Mouse (Mus musculus): Measurements from ENCODE around the gene Yipf2. TPM values are rescaled to one million over a fixed set of nuclear protein-coding genes. Genes with fewer than 3 reads are reported as not detected.
A peak's percentile ranks its signal among the peaks of the same experiment; 100 is the strongest.
"Not testable (repeated sequence)": the region's sequence is repeated elsewhere in the genome, so short reads cannot be mapped to it uniquely, and the experiment has no call there.

Yipf2 gene
- total and polyA plus RNA-seq, 2 experiments from 2014 or later = 18.4 to 25.5 TPM

DNA sequence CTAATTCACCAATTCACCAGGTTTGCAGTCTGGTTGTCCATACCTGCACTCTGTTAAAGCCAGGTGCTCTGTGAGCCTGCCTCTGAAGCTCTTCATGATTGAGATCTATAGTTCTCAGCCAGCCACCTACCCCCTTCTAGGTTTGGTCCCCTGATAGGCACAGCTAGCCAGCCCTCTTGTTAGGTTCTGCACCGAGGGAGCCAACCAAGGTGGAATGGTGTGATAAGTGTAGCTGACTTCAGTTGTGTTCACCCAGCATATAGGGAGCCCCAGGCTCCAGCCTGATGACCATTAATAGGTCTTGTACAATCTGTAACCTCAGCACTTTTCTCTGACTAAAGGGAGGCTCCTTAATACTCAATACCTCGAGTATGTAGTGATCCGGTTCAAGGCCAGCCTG, 7.6 kb upstream of the Yipf2 start:
- no peaks in the 10 kb centered on the region for H3K9me3 ChIP-seq (ENCODE audit: low read length)
- 83% methylated on average over 3 of the region's 3 CpGs for WGBS
- H3K4me2 ChIP-seq (ENCODE audit: low read depth, low read length) = no peak overlapping the region
- H3K27ac ChIP-seq = no peak overlapping the region
- H3K36me3 ChIP-seq (ENCODE audit: insufficient read depth, low read length) = peaks cover 4% of the 10 kb centered on the region; the same call in 1 of the 2 replicates
- no peak for ATAC-seq
- DNase-seq (ENCODE audit: low spot score) = no peak
- TF ChIP-seq CTCF (IDR thresholded peaks at IDR 0.05; ENCODE audit: low read depth) = no peak
- H3K27me3 ChIP-seq (ENCODE audit: insufficient read depth, low read length) = no peaks in the 10 kb centered on the region
- no peak overlapping the region for H3K4me3 ChIP-seq (ENCODE audit: low read length)
- no peaks in the 10 kb centered on the region for H3K4me1 ChIP-seq (ENCODE audit: insufficient read depth, low read length)
- H3K9ac ChIP-seq (replicated peaks; ENCODE audit: low read length) = no peak overlapping the region

DNA sequence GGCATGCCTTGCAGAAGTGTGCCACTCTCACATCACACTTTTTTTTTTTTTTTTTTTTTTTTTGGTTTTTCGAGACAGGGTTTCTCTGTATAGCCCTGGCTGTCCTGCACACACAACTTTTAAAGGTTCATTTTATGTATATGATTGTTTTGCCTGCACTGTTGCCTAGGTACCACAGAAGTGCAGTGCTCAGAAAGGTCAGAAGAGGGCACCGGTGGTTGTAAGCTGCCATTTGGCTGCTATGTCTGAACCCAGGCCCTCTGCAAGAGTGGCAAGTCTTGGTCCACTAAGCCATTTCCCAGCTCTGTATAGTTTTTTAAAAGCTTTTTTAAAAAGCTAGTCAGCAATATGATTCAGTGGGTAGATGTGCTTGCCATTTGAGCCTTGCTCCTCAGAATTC, 5.6 kb upstream of the Yipf2 start:
- H3K27me3 ChIP-seq (ENCODE audit: insufficient read depth, low read length) = no peaks in the 10 kb centered on the region
- TF ChIP-seq CTCF (IDR thresholded peaks at IDR 0.05; ENCODE audit: low read depth) = peak; percentile 48
- no peak overlapping the region for H3K4me3 ChIP-seq (ENCODE audit: low read length)
- no peaks in the 10 kb centered on the region for H3K4me1 ChIP-seq (ENCODE audit: insufficient read depth, low read length)
- H3K9ac ChIP-seq (replicated peaks; ENCODE audit: low read length) = no peak overlapping the region
- no peak overlapping the region for H3K4me2 ChIP-seq (ENCODE audit: low read depth, low read length)
- no peak overlapping the region for H3K27ac ChIP-seq
- no peaks in the 10 kb centered on the region for H3K9me3 ChIP-seq (ENCODE audit: low read length)
- DNase-seq (ENCODE audit: low spot score) (peak; percentile 45), ATAC-seq (no peak)
- peaks cover 4% of the 10 kb centered on the region; the same call in 1 of the 2 replicates for H3K36me3 ChIP-seq (ENCODE audit: insufficient read depth, low read length)
- WGBS = 43% methylated on average over 2 of the region's 2 CpGs

GRCm38 (mm10) chr9:21594838-21595237, 2.2 kb upstream of the Yipf2 start:
- no peaks in the 10 kb centered on the region for H3K27me3 ChIP-seq (ENCODE audit: insufficient read depth, low read length)
- ATAC-seq (no peak), DNase-seq (ENCODE audit: low spot score) (no peak)
- no peaks in the 10 kb centered on the region for H3K9me3 ChIP-seq (ENCODE audit: low read length)
- TF ChIP-seq CTCF (IDR thresholded peaks at IDR 0.05; ENCODE audit: low read depth) = no peak
- no peak overlapping the region for H3K4me3 ChIP-seq (ENCODE audit: low read length)
- WGBS = 86% methylated on average over 2 of the region's 2 CpGs
- peaks cover 5% of the 10 kb centered on the region; the same call in 1 of the 2 replicates for H3K4me1 ChIP-seq (ENCODE audit: insufficient read depth, low read length)
- peaks cover 9% of the 10 kb centered on the region; the same call in 1 of the 2 replicates for H3K36me3 ChIP-seq (ENCODE audit: insufficient read depth, low read length)
- H3K4me2 ChIP-seq (ENCODE audit: low read depth, low read length) = no peak overlapping the region
- H3K9ac ChIP-seq (replicated peaks; ENCODE audit: low read length) = no peak overlapping the region
- H3K27ac ChIP-seq = no peak overlapping the region

- not testable (repeated sequence) for H3K4me3 ChIP-seq (ENCODE audit: low read length); H3K9ac ChIP-seq (replicated peaks; ENCODE audit: low read length); ATAC-seq; DNase-seq (ENCODE audit: low spot score); H3K27me3 ChIP-seq (ENCODE audit: insufficient read depth, low read length); H3K27ac ChIP-seq; H3K9me3 ChIP-seq (ENCODE audit: low read length); H3K4me1 ChIP-seq (ENCODE audit: insufficient read depth, low read length)
- H3K4me2 ChIP-seq (ENCODE audit: low read depth, low read length) = peak overlapping the region; percentile 81
- WGBS = 87% methylated on average over 8 of the region's 8 CpGs
- H3K36me3 ChIP-seq (ENCODE audit: insufficient read depth, low read length) = peaks cover 11% of the 10 kb centered on the region; the same call in 1 of the 2 replicates
Measured at GRCm38 (mm10) chr9:21594350-21594749, 1.7 kb upstream of the Yipf2 start.

DNA sequence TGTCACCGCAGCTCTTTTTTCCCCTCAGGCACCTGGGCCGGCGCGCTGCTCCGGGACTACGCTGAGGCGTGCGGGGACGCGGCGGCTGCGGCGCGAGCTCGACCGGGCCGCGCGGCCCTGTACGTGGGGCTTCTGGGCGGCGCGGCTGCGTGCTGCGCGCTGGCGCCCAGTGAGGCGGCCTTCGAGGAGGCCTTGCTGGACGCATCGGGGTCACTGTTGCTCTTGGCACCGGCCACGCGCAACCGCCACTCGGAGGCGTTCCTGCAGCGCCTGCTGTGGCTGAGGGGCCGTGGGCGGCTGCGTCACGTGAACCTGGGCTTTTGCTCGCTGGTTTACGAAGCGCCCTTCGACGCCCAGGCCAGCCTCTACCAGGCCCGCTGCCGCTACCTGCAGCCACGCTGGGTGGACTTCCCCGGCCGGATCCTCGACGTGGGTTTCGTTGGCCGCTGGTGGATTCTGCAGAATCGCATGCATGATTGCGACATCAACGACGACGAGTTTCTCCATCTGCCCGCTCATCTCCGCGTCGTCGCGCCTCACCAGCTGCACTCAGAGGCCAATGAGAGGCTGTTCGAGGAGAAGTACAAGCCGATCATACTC, 594 bp upstream of the Yipf2 start:
- H3K4me2 ChIP-seq (ENCODE audit: low read depth, low read length) = peak overlapping the region; percentile 81
- H3K27me3 ChIP-seq (ENCODE audit: insufficient read depth, low read length) = no peaks in the 10 kb centered on the region
- DNase-seq (ENCODE audit: low spot score) = peak; percentile 67
- H3K27ac ChIP-seq = peak overlapping the region; percentile 84
- no peaks in the 10 kb centered on the region for H3K9me3 ChIP-seq (ENCODE audit: low read length)
- 1% methylated on average over 59 of the region's 69 CpGs for WGBS
- peaks cover 5% of the 10 kb centered on the region; the same call in 1 of the 2 replicates for H3K4me1 ChIP-seq (ENCODE audit: insufficient read depth, low read length)
- peaks cover 20% of the 10 kb centered on the region for H3K36me3 ChIP-seq (ENCODE audit: insufficient read depth, low read length)
- peak overlapping the region; percentile 64 for H3K4me3 ChIP-seq (ENCODE audit: low read length)
- TF ChIP-seq CTCF (IDR thresholded peaks at IDR 0.05; ENCODE audit: low read depth) = 0 out of 2 replicates have a peak, but pooled peaks have one; percentile 1
- ATAC-seq = peak; percentile 64
- H3K9ac ChIP-seq (replicated peaks; ENCODE audit: low read length) = peak overlapping the region; percentile 91

DNA sequence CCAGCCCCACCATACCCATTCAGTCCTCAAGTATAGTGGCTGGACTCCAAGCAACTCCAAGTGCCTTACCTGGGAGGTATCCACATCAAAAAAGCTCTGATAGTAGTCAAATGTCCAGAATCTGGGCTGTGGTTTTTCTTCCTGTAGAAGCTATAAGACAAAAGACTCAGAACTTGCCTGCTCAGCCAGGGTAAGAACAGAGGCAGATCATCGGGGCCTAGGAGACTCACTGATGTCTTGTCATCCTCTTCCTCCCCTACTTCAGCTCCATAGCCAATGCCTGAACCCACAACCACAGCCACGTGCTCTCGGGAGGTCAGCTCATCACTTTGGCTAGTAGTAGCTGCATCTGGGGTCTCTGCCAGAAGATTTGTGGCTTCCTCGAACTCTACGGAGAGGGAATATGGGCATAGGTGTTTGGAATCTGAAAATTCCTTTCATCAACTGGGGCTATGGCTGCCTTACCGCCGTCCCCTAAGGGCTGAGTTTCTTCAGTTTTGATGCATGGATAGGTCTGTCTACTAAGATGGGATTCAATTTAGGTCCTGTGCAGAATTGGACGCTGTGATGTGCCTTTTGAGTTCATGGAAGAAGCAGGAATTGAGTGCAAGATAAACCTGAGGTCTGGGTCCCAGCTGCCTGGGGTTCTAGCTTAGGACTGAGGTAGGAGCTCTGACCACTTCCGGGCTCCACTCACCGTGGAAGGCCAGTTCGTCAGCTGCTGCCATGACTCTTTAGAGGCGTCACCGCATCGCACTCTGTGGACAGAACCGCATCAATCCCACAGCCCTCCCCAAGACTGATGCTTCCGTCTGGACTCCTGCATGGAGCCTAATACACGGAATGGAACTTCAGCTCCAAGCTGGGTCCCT, 561 bp downstream of the Yipf2 start:
- H3K36me3 ChIP-seq (ENCODE audit: insufficient read depth, low read length) = peaks cover 31% of the 10 kb centered on the region
- ATAC-seq = peak; percentile 81
- no peak for DNase-seq (ENCODE audit: low spot score)
- H3K4me2 ChIP-seq (ENCODE audit: low read depth, low read length) = peak overlapping the region; percentile 81
- WGBS = 23% methylated on average over 17 of the region's 17 CpGs
- H3K27ac ChIP-seq = peak overlapping the region; percentile 84
- H3K9me3 ChIP-seq (ENCODE audit: low read length) = no peaks in the 10 kb centered on the region
- TF ChIP-seq CTCF (IDR thresholded peaks at IDR 0.05; ENCODE audit: low read depth) = no peak
- H3K4me3 ChIP-seq (ENCODE audit: low read length) = peak overlapping the region; percentile 64
- no peaks in the 10 kb centered on the region for H3K27me3 ChIP-seq (ENCODE audit: insufficient read depth, low read length)
- peak overlapping the region; percentile 91 for H3K9ac ChIP-seq (replicated peaks; ENCODE audit: low read length)
- peaks cover 5% of the 10 kb centered on the region; the same call in 1 of the 2 replicates for H3K4me1 ChIP-seq (ENCODE audit: insufficient read depth, low read length)

Data from hindbrain, postnatal 0 days (tissue).